In genomic region chr7:40766142-40766541, GRCm38 (mm10) we compare ENCODE assay signal across 23 mouse cellular contexts.
DNase-seq lines count a peak whose midpoint lies in the region; ATAC-seq lines count a peak whose summit lies in the region.
"Had no signal": no experiment of that assay in that cellular context is flagged by ENCODE, and none has a peak within 500 bp of the region (broad histone marks: within the 10 kb centered on the region; RNA-seq: fewer than 3 reads in every experiment).

No protein-coding gene starts in this region.

- H3K4me1 ChIP-seq in midbrain, embryonic 16.5 days (ENCODE audit: control insufficient read depth, insufficient read depth, low read length): peaks cover 16% of the 10 kb centered on the region; the same call in 1 of the 2 replicates
- 0 out of 2 replicates have a peak, but pooled peaks cover 5% of the 10 kb centered on the region for H3K4me1 ChIP-seq in midbrain, embryonic 15.5 days
- H3K4me1 ChIP-seq in forebrain, embryonic 13.5 days: peaks cover 12% of the 10 kb centered on the region
- H3K4me1 ChIP-seq: embryonic facial prominence, embryonic 13.5 days; heart, embryonic 10.5 days; intestine, embryonic 15.5 days had no signal

- no peaks in the 10 kb centered on the region for H3K27me3 ChIP-seq in midbrain, embryonic 16.5 days (ENCODE audit: control insufficient read depth, insufficient read depth, low read depth, low read length)
- H3K27me3 ChIP-seq in midbrain, embryonic 15.5 days (replicated peaks): no peaks in the 10 kb centered on the region
- H3K27me3 ChIP-seq in forebrain, embryonic 13.5 days: no peaks in the 10 kb centered on the region
- H3K27me3 ChIP-seq: embryonic facial prominence, embryonic 13.5 days; hindbrain, embryonic 12.5 days; intestine, embryonic 15.5 days had no signal

- DNase-seq in embryo, embryonic 10 days (ENCODE audit: low spot score): peak; percentile 9
- DNase-seq in embryo, embryonic 9.5 days (ENCODE audit: extremely low spot score): no peak
- peak; percentile 42 for DNase-seq in brain, adult 2 months (ENCODE audit: low read depth, low spot score)
- no peak for DNase-seq in right cerebral cortex, postnatal 4 days
- DNase-seq in left cerebral cortex, postnatal 25 days (ENCODE audit: low spot score in 2 of 2): no peak
- DNase-seq: adrenal gland, postnatal 14 days; B cell, adult 2 months; cerebellum, adult 8-10 months; cerebellum, postnatal 14 days; gastrocnemius, adult 2 months; gastrocnemius, postnatal 25 days; heart, postnatal 10 days; heart, postnatal 4 days had no signal

- ATAC-seq in midbrain, embryonic 16.5 days: peak; percentile 22; the same call in 1 of the 2 replicates
- ATAC-seq in midbrain, embryonic 15.5 days (replicated peaks): no peak
- ATAC-seq in forebrain, embryonic 13.5 days: no peak
- ATAC-seq: activated CD4-positive, CD25-positive, alpha-beta regulatory T cell, adult 4 months; CD4-positive, CD25-positive, alpha-beta regulatory T cell, adult 4 months; forebrain, embryonic 14.5 days; intestine, embryonic 15.5 days had no signal

- H3K9ac ChIP-seq in midbrain, embryonic 16.5 days (ENCODE audit: low read depth, low read length): no peak overlapping the region
- H3K9ac ChIP-seq in midbrain, embryonic 15.5 days: no peak overlapping the region
- H3K9ac ChIP-seq in forebrain, embryonic 13.5 days: no peak overlapping the region
- H3K9ac ChIP-seq: embryonic facial prominence, embryonic 13.5 days; hindbrain, embryonic 12.5 days; intestine, embryonic 15.5 days had no signal

- no peaks in the 10 kb centered on the region for H3K36me3 ChIP-seq in midbrain, embryonic 16.5 days (ENCODE audit: control insufficient read depth, insufficient read depth, low read length)
- no peaks in the 10 kb centered on the region for H3K36me3 ChIP-seq in midbrain, embryonic 15.5 days (replicated peaks)
- H3K36me3 ChIP-seq in forebrain, embryonic 13.5 days (ENCODE audit: poor library complexity, severe bottlenecking): no peaks in the 10 kb centered on the region
- H3K36me3 ChIP-seq: embryonic facial prominence, embryonic 13.5 days; heart, embryonic 10.5 days; hindbrain, embryonic 12.5 days; intestine, embryonic 15.5 days had no signal

- H3K27ac ChIP-seq in midbrain, embryonic 16.5 days (ENCODE audit: low read length): no peak overlapping the region
- H3K27ac ChIP-seq in midbrain, embryonic 15.5 days: no peak overlapping the region
- H3K27ac ChIP-seq in forebrain, embryonic 13.5 days: no peak overlapping the region
- H3K27ac ChIP-seq: embryonic facial prominence, embryonic 13.5 days; gastrocnemius, adult 2 months; heart, embryonic 10.5 days; hindbrain, embryonic 12.5 days; intestine, embryonic 15.5 days had no signal

- H3K4me3 ChIP-seq in midbrain, embryonic 16.5 days (ENCODE audit: low read depth, low read length): no peak overlapping the region
- H3K4me3 ChIP-seq in midbrain, embryonic 15.5 days: no peak overlapping the region
- H3K4me3 ChIP-seq in forebrain, embryonic 13.5 days: no peak overlapping the region
- H3K4me3 ChIP-seq: embryonic facial prominence, embryonic 13.5 days; gastrocnemius, adult 2 months; heart, embryonic 10.5 days; hindbrain, embryonic 12.5 days; intestine, embryonic 15.5 days had no signal

- H3K4me2 ChIP-seq in midbrain, embryonic 16.5 days (ENCODE audit: low read length): no peak overlapping the region
- no peak overlapping the region for H3K4me2 ChIP-seq in midbrain, embryonic 15.5 days
- no peak overlapping the region for H3K4me2 ChIP-seq in forebrain, embryonic 13.5 days
- H3K4me2 ChIP-seq: embryonic facial prominence, embryonic 13.5 days; hindbrain, embryonic 12.5 days; intestine, embryonic 15.5 days had no signal

- no peaks in the 10 kb centered on the region for H3K9me3 ChIP-seq in midbrain, embryonic 16.5 days (replicated peaks; ENCODE audit: control insufficient read depth, low read length, poor library complexity, severe bottlenecking)
- no peaks in the 10 kb centered on the region for H3K9me3 ChIP-seq in midbrain, embryonic 15.5 days
- no peaks in the 10 kb centered on the region for H3K9me3 ChIP-seq in forebrain, embryonic 13.5 days (replicated peaks)
- H3K9me3 ChIP-seq: embryonic facial prominence, embryonic 13.5 days; heart, embryonic 10.5 days; hindbrain, embryonic 12.5 days; intestine, embryonic 15.5 days had no signal

- WGBS in midbrain, embryonic 16.5 days: 34% methylated on average over 3 of the region's 3 CpGs
- 34% methylated on average over 3 of the region's 3 CpGs for WGBS in midbrain, embryonic 15.5 days
- WGBS in forebrain, embryonic 13.5 days: 52% methylated on average over 3 of the region's 3 CpGs

- intact Hi-C loops in left cerebral cortex, postnatal 25 days (cut with DNase I): no loop called here

Comparison
In these comparisons a context has a peak if more than half of its experiments do, and no peak if none do; other contexts are left out.
1. DNase-seq: peak in embryo, embryonic 10 days (single experiment) and brain, adult 2 months (single experiment); none in embryo, embryonic 9.5 days (single experiment), right cerebral cortex, postnatal 4 days (single experiment) and left cerebral cortex, postnatal 25 days (0 of 2).